Comparison of ENCODE assay signal across 14 mouse cellular contexts in genomic region chr1:170058051-170058450, GRCm38 (mm10). TPM values are rescaled to one million over a fixed set of nuclear protein-coding genes. Genes with fewer than 3 reads are reported as not detected.
DNase-seq lines count a peak whose midpoint lies in the region; ATAC-seq lines count a peak whose summit lies in the region.
"Had no signal": no experiment of that assay in that cellular context is flagged by ENCODE, and none has a peak within 500 bp of the region (broad histone marks: within the 10 kb centered on the region; RNA-seq: fewer than 3 reads in every experiment).

No protein-coding gene starts in this region.

- WGBS in kidney, embryonic 16.5 days, result 69% methylated on average over 11 of the region's 11 CpGs

- peak; percentile 59 for DNase-seq in gastrocnemius, adult 18-20 months (ENCODE audit: low spot score)
- no peak for DNase-seq in gastrocnemius, postnatal 10 days
- DNase-seq in ovary, adult 18-20 months (ENCODE audit: low spot score), result peak; percentile 52
- DNase-seq in ovary, postnatal 36 days (ENCODE audit: low spot score), result no peak
- peak; percentile 61 to 68 for DNase-seq in heart, adult 9 months (ENCODE audit: low spot score in 2 of 2)
- DNase-seq in skeletal muscle tissue, adult 2 months (ENCODE audit: low read depth, low spot score), result peak; percentile 78
- DNase-seq in left cerebral cortex, postnatal 4 days, result no peak
- DNase-seq: cerebellum, adult 18-20 months; kidney, adult 18-20 months had no signal

- H3K4me3 ChIP-seq in kidney, embryonic 16.5 days (ENCODE audit: low read length), result no peak overlapping the region
- H3K4me3 ChIP-seq: forebrain, embryonic 15.5 days; left cerebral cortex, adult 2 months; megakaryocyte, embryonic 14.5 days had no signal

- peaks cover 13% of the 10 kb centered on the region for H3K4me1 ChIP-seq in kidney, embryonic 16.5 days (ENCODE audit: insufficient read depth, low read length)
- H3K4me1 ChIP-seq: forebrain, embryonic 15.5 days; megakaryocyte, embryonic 14.5 days had no signal

- intact Hi-C loops in left cerebral cortex, postnatal 4 days (cut with DNase I), result no loop called here

- H3K9ac ChIP-seq in kidney, embryonic 16.5 days (replicated peaks; ENCODE audit: low read length), result no peak overlapping the region
- H3K9ac ChIP-seq: forebrain, embryonic 15.5 days had no signal

- H3K9me3 ChIP-seq in kidney, embryonic 16.5 days (ENCODE audit: low read length), result no peaks in the 10 kb centered on the region; the same call in 1 of the 2 replicates
- H3K9me3 ChIP-seq: forebrain, embryonic 15.5 days; megakaryocyte, embryonic 14.5 days had no signal

- no peaks in the 10 kb centered on the region for H3K27me3 ChIP-seq in kidney, embryonic 16.5 days (ENCODE audit: insufficient read depth, low read length)
- H3K27me3 ChIP-seq: forebrain, embryonic 15.5 days; megakaryocyte, embryonic 14.5 days had no signal

- H3K36me3 ChIP-seq in kidney, embryonic 16.5 days (ENCODE audit: insufficient read depth, low read length), result no peaks in the 10 kb centered on the region
- H3K36me3 ChIP-seq: forebrain, embryonic 15.5 days had no signal

- no peak overlapping the region for H3K27ac ChIP-seq in kidney, embryonic 16.5 days (ENCODE audit: low read length)
- H3K27ac ChIP-seq: forebrain, embryonic 15.5 days; left cerebral cortex, adult 2 months had no signal

- H3K4me2 ChIP-seq in kidney, embryonic 16.5 days (replicated peaks; ENCODE audit: low read depth, low read length), result no peak overlapping the region
- H3K4me2 ChIP-seq: forebrain, embryonic 15.5 days; liver, embryonic 11.5 days had no signal

- ATAC-seq in kidney, embryonic 16.5 days (ENCODE audit: low FRiP score, low TSS enrichment), result no peak
- ATAC-seq: forebrain, embryonic 15.5 days had no signal

RNA-seq across cellular contexts. Expression of gene Ddr2, which starts 52.5 kb away (rescaled TPM):
- 10 to 100 TPM; 10.1 to 15.8 TPM for total RNA-seq in gastrocnemius, adult 18-20 months (2021)
- 10 to 100 TPM; 43.9 to 49.8 TPM for total RNA-seq in gastrocnemius, postnatal 10 days (2021)
- 10 to 100 TPM in 1 of 2 experiments, 1 to 10 TPM in 1; 9.0 to 10.5 TPM for total RNA-seq in left cerebral cortex, postnatal 4 days (2021)
- polyA plus RNA-seq in kidney, embryonic 16.5 days (2015; fragmentation: Nextera tagmentation; extraction: Ambion mirVana), result 33.1 and 35.7 TPM in 2 replicates

Comparison
In these comparisons a context has a peak if more than half of its experiments do, and no peak if none do; other contexts are left out.
1. DNase-seq: peak in gastrocnemius, adult 18-20 months (single experiment), ovary, adult 18-20 months (single experiment), heart, adult 9 months (2 of 2) and skeletal muscle tissue, adult 2 months (single experiment); none in gastrocnemius, postnatal 10 days (single experiment), ovary, postnatal 36 days (single experiment) and left cerebral cortex, postnatal 4 days (single experiment).